Mouse (Mus musculus): ENCODE measurements around the gene Gm17324.

Gene Gm17324

GRCm38 (mm10) chr9:78428185-78428584 lies 20.4 kb downstream of the Gm17324 start:
- no peaks in the 10 kb centered on the region for H3K9me3 ChIP-seq (ENCODE audit: low read length)
- H3K4me3 ChIP-seq (replicated peaks; ENCODE audit: low read length): 0 out of 2 replicates have a peak overlapping the region, but pooled peaks have one; percentile 70
- peaks cover 13% of the 10 kb centered on the region for H3K36me3 ChIP-seq (ENCODE audit: insufficient read depth, low read length)
- peaks cover 21% of the 10 kb centered on the region for H3K4me1 ChIP-seq (replicated peaks; ENCODE audit: low read depth, low read length)
- H3K27me3 ChIP-seq (ENCODE audit: insufficient read depth, low read length): peaks cover 12% of the 10 kb centered on the region
- TF ChIP-seq POU5F1 (IDR thresholded peaks at IDR 0.05; ENCODE audit: borderline replicate concordance, low read length) (no peak), NANOG (IDR thresholded peaks at IDR 0.05; ENCODE audit: borderline replicate concordance, low read length) (no peak), CTCF (conservative IDR thresholded peaks at IDR 0.05; ENCODE audit: low read length) (no peak)

DNA sequence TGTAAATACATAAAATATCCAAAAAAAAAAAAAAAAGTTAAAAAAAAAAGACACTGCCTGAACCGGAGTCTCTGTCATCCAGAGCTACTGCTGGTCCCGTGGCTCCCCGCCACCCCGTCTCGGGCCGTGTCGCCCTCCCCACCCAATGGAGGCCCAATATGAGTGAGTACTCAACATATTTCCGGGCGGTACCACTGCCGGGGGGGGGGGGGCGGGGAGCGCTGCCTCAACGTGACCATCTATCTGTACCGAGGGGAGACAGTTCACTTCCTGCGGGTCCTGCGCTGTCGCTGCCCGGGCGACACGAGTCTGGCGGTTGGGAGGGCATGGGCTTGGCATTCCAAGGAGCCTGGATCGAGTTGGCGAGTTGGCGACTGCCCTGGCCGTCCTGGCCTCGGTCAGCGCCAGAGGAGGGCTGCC lies 21.2 kb downstream of the Gm17324 start:
- TF ChIP-seq POU5F1 (IDR thresholded peaks at IDR 0.05; ENCODE audit: borderline replicate concordance, low read length) (no peak), NANOG (IDR thresholded peaks at IDR 0.05; ENCODE audit: borderline replicate concordance, low read length) (no peak), CTCF (conservative IDR thresholded peaks at IDR 0.05; ENCODE audit: low read length) (no peak)

GRCm38 (mm10) chr9:78401596-78401995 lies 47.0 kb downstream of the Gm17324 start:
- peaks cover 61% of the 10 kb centered on the region for H3K36me3 ChIP-seq (ENCODE audit: insufficient read depth, low read length)
- H3K9me3 ChIP-seq (ENCODE audit: low read length): no peaks in the 10 kb centered on the region
- H3K4me3 ChIP-seq (replicated peaks; ENCODE audit: low read length): no peak overlapping the region
- peaks cover 15% of the 10 kb centered on the region for H3K4me1 ChIP-seq (replicated peaks; ENCODE audit: low read depth, low read length)
- peaks cover 9% of the 10 kb centered on the region for H3K27me3 ChIP-seq (ENCODE audit: insufficient read depth, low read length)
- TF ChIP-seq CTCF (conservative IDR thresholded peaks at IDR 0.05; ENCODE audit: low read length): no peak
- TF ChIP-seq NANOG (IDR thresholded peaks at IDR 0.05; ENCODE audit: borderline replicate concordance, low read length): no peak

More for the DNA sequence above, 21.2 kb downstream of the Gm17324 start:
- peaks cover 12% of the 10 kb centered on the region for H3K27me3 ChIP-seq (ENCODE audit: insufficient read depth, low read length)
- no peaks in the 10 kb centered on the region for H3K9me3 ChIP-seq (ENCODE audit: low read length)
- H3K4me1 ChIP-seq (replicated peaks; ENCODE audit: low read depth, low read length): peaks cover 18% of the 10 kb centered on the region
- H3K36me3 ChIP-seq (ENCODE audit: insufficient read depth, low read length): peaks cover 13% of the 10 kb centered on the region
- H3K4me3 ChIP-seq (replicated peaks; ENCODE audit: low read length): peak overlapping the region; percentile 70

DNA sequence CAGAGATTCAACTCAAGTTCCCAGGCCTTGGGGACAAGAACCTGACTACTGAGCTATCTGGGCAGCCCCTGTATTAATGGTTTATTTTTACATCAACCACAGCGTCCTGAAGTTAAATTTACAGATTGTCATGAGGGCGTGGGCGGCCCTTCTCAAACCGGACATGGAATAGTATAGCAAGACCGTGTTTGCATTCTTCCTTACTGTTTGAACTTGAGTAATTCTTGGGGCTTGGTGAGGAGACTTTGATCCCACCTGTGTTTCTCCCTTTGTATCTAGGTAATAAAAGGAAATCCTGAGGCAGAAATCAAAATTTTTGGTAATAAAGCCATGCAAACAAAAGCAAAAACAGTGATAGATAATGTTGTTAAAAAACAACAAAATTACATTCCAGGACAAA lies 48.0 kb downstream of the Gm17324 start:
- H3K4me3 ChIP-seq (replicated peaks; ENCODE audit: low read length): no peak overlapping the region
- H3K36me3 ChIP-seq (ENCODE audit: insufficient read depth, low read length): peaks cover 53% of the 10 kb centered on the region
- H3K9me3 ChIP-seq (ENCODE audit: low read length): no peaks in the 10 kb centered on the region
- H3K4me1 ChIP-seq (replicated peaks; ENCODE audit: low read depth, low read length): peaks cover 20% of the 10 kb centered on the region
- H3K27me3 ChIP-seq (ENCODE audit: insufficient read depth, low read length): peaks cover 17% of the 10 kb centered on the region
- TF ChIP-seq CTCF (conservative IDR thresholded peaks at IDR 0.05; ENCODE audit: low read length) (no peak), POU5F1 (IDR thresholded peaks at IDR 0.05; ENCODE audit: borderline replicate concordance, low read length) (no peak), NANOG (IDR thresholded peaks at IDR 0.05; ENCODE audit: borderline replicate concordance, low read length) (no peak)

Measured in E14TG2a.4 (cell line).